Mouse (Mus musculus): ENCODE results near the gene Ptcd2. TPM values are rescaled to one million over a fixed set of nuclear protein-coding genes. Genes with fewer than 3 reads are reported as not detected.

Ptcd2 gene
- polyA plus RNA-seq, 1 experiment from 2014 or later: 52.9 TPM

- Histone ChIP-seq H3K4me1 (peaks cover 22% of the 10 kb centered on the region), H3K27me3 (replicated peaks; ENCODE audit: low read depth, poor library complexity, severe bottlenecking) (no peaks in the 10 kb centered on the region), H3K9me3 (no peaks in the 10 kb centered on the region), H3K36me3 (replicated peaks) (peaks cover 22% of the 10 kb centered on the region), H3K27ac (replicated peaks) (peak overlapping the region; percentile 19; the same call in 1 of the 2 replicates), H3K4me3 (no peak overlapping the region)
- WGBS: 46% methylated on average over 4 of the region's 4 CpGs
- peak; percentile 33 for DNase-seq (ENCODE audit: low spot score)
Measured at GRCm38 (mm10) chr13:99374191-99374590, 29.7 kb upstream of the Ptcd2 start.

GRCm38 (mm10) chr13:99373684-99374083, 29.2 kb upstream of the Ptcd2 start:
- Histone ChIP-seq H3K4me3 (no peak overlapping the region), H3K27me3 (replicated peaks; ENCODE audit: low read depth, poor library complexity, severe bottlenecking) (no peaks in the 10 kb centered on the region), H3K4me1 (peaks cover 22% of the 10 kb centered on the region), H3K9me3 (no peaks in the 10 kb centered on the region), H3K27ac (replicated peaks) (peak overlapping the region; percentile 19; the same call in 1 of the 2 replicates), H3K36me3 (replicated peaks) (peaks cover 27% of the 10 kb centered on the region)
- DNase-seq (ENCODE audit: low spot score): no peak
- 84% methylated on average over 7 of the region's 7 CpGs for WGBS

GRCm38 (mm10) chr13:99371285-99371684, 26.8 kb upstream of the Ptcd2 start:
- Histone ChIP-seq H3K36me3 (replicated peaks) (peaks cover 45% of the 10 kb centered on the region), H3K4me3 (no peak overlapping the region), H3K27me3 (replicated peaks; ENCODE audit: low read depth, poor library complexity, severe bottlenecking) (no peaks in the 10 kb centered on the region), H3K27ac (replicated peaks) (no peak overlapping the region), H3K9me3 (no peaks in the 10 kb centered on the region), H3K4me1 (peaks cover 20% of the 10 kb centered on the region)
- DNase-seq (ENCODE audit: low spot score): no peak
- 95% methylated on average over 5 of the region's 5 CpGs for WGBS

GRCm38 (mm10) chr13:99369103-99369502, 24.6 kb upstream of the Ptcd2 start:
- WGBS: 86% methylated on average over 12 of the region's 12 CpGs
- Histone ChIP-seq H3K27ac (replicated peaks) (no peak overlapping the region), H3K4me1 (peaks cover 9% of the 10 kb centered on the region), H3K36me3 (replicated peaks) (peaks cover 67% of the 10 kb centered on the region), H3K4me3 (no peak overlapping the region), H3K27me3 (replicated peaks; ENCODE audit: low read depth, poor library complexity, severe bottlenecking) (no peaks in the 10 kb centered on the region), H3K9me3 (no peaks in the 10 kb centered on the region)
- no peak for DNase-seq (ENCODE audit: low spot score)

- DNase-seq (ENCODE audit: low spot score): no peak
- no peaks in the 10 kb centered on the region for H3K4me1 ChIP-seq
- no peak overlapping the region for H3K27ac ChIP-seq (replicated peaks)
- 91% methylated on average over 12 of the region's 12 CpGs for WGBS
- no peaks in the 10 kb centered on the region for H3K9me3 ChIP-seq
- H3K36me3 ChIP-seq (replicated peaks): peaks cover 82% of the 10 kb centered on the region
- no peaks in the 10 kb centered on the region for H3K27me3 ChIP-seq (replicated peaks; ENCODE audit: low read depth, poor library complexity, severe bottlenecking)
- H3K4me3 ChIP-seq: no peak overlapping the region
Measured at GRCm38 (mm10) chr13:99367554-99368174, 23.2 kb upstream of the Ptcd2 start.

GRCm38 (mm10) chr13:99366422-99367175, 22.1 kb upstream of the Ptcd2 start:
- WGBS: 90% methylated on average over 5 of the region's 5 CpGs
- no peak for DNase-seq (ENCODE audit: low spot score)
- Histone ChIP-seq H3K9me3 (no peaks in the 10 kb centered on the region), H3K27me3 (replicated peaks; ENCODE audit: low read depth, poor library complexity, severe bottlenecking) (no peaks in the 10 kb centered on the region), H3K36me3 (replicated peaks) (peaks cover 89% of the 10 kb centered on the region), H3K27ac (replicated peaks) (no peak overlapping the region), H3K4me1 (no peaks in the 10 kb centered on the region), H3K4me3 (no peak overlapping the region)

DNA sequence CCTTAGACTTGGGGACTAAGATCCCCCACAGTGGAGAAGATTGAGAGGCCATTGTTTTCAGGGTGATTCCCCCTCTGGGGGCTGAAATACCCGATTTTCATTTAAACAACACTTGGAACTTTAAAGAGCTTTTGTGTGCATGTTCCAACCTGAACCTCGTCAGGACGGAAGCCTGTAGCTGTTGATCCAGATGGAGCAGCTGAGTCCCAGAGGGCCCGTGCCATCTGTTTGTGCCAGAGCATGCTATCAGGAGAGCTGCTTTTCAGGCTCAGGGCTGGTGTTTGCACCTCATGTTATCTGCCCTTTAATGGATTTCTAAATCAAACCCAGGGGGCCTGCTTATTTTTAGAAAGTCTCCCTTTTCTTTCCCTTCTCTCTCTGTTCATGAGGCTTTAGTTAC, 19.4 kb upstream of the Ptcd2 start:
- Histone ChIP-seq H3K9me3 (no peaks in the 10 kb centered on the region), H3K27ac (replicated peaks) (no peak overlapping the region), H3K36me3 (replicated peaks) (peaks cover 96% of the 10 kb centered on the region), H3K27me3 (replicated peaks; ENCODE audit: low read depth, poor library complexity, severe bottlenecking) (no peaks in the 10 kb centered on the region), H3K4me1 (no peaks in the 10 kb centered on the region), H3K4me3 (no peak overlapping the region)
- 60% methylated on average over 4 of the region's 4 CpGs for WGBS
- no peak for DNase-seq (ENCODE audit: low spot score)

- Histone ChIP-seq H3K4me1 (peaks cover under 1% of the 10 kb centered on the region; the same call in 1 of the 2 replicates), H3K36me3 (replicated peaks) (peaks cover 79% of the 10 kb centered on the region), H3K4me3 (no peak overlapping the region), H3K27ac (replicated peaks) (no peak overlapping the region), H3K27me3 (replicated peaks; ENCODE audit: low read depth, poor library complexity, severe bottlenecking) (no peaks in the 10 kb centered on the region), H3K9me3 (no peaks in the 10 kb centered on the region)
- WGBS: 93% methylated on average over 14 of the region's 14 CpGs
- no peak for DNase-seq (ENCODE audit: low spot score)
Measured at GRCm38 (mm10) chr13:99358921-99359320, 14.4 kb upstream of the Ptcd2 start.

DNA sequence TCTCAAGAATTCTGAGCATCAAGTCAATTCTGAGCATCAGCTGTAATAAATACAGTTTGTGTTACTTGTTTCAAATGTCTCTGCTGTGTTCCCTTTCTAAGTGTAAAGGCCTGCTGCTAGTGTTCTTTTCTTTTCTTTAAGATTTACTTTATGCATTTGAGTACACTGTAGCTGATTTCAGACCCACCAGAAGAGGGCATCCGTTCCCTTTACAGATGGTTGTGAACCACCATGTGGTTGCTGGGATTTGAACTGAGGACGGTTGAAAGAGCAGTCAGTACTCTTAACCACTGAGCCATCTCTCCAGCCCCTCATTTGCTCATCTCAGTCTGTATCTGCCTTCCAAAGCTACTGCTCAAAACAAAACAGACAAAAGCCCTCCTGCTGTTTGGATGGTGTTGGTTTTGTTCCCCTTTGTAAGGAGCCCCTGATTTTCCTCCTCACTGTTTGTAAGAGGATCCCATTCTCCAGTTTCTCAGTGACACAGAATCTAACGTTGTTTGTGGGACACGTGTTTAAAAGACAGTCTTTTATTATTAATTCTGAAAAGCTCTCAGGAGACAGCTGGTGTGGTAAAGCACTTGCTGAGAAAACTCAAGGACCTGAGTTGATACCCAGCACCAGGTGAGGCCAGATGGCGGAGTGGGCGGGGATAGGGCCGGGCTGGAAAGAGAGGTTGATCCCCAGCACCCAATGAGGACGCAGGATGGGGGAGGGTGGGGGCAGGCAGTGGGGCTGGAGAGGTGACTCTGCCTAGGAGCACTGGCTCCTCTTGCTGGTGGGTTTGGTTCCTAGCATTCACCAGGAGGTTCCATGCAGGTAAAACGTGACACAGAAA, 12.1 kb upstream of the Ptcd2 start:
- H3K9me3 ChIP-seq: no peaks in the 10 kb centered on the region
- no peak overlapping the region for H3K27ac ChIP-seq (replicated peaks)
- H3K27me3 ChIP-seq (replicated peaks; ENCODE audit: low read depth, poor library complexity, severe bottlenecking): no peaks in the 10 kb centered on the region
- WGBS: 38% methylated on average over 9 of the region's 9 CpGs
- peaks cover 9% of the 10 kb centered on the region; the same call in 1 of the 2 replicates for H3K4me1 ChIP-seq
- H3K4me3 ChIP-seq: no peak overlapping the region
- H3K36me3 ChIP-seq (replicated peaks): peaks cover 60% of the 10 kb centered on the region
- peak; percentile 32 for DNase-seq (ENCODE audit: low spot score)

GRCm38 (mm10) chr13:99355861-99356260, 11.4 kb upstream of the Ptcd2 start:
- Histone ChIP-seq H3K27me3 (replicated peaks; ENCODE audit: low read depth, poor library complexity, severe bottlenecking) (no peaks in the 10 kb centered on the region), H3K4me3 (no peak overlapping the region), H3K27ac (replicated peaks) (no peak overlapping the region), H3K9me3 (no peaks in the 10 kb centered on the region), H3K36me3 (replicated peaks) (peaks cover 60% of the 10 kb centered on the region), H3K4me1 (peaks cover 9% of the 10 kb centered on the region; the same call in 1 of the 2 replicates)
- 90% methylated on average over 7 of the region's 7 CpGs for WGBS
- DNase-seq (ENCODE audit: low spot score): no peak

- H3K27ac ChIP-seq (replicated peaks): no peak overlapping the region
- no peak overlapping the region for H3K4me3 ChIP-seq
- H3K36me3 ChIP-seq (replicated peaks): peaks cover 62% of the 10 kb centered on the region
- peaks cover 9% of the 10 kb centered on the region; the same call in 1 of the 2 replicates for H3K4me1 ChIP-seq
- 92% methylated on average over 6 of the region's 6 CpGs for WGBS
- no peaks in the 10 kb centered on the region for H3K9me3 ChIP-seq
- no peak for DNase-seq (ENCODE audit: low spot score)
- no peaks in the 10 kb centered on the region for H3K27me3 ChIP-seq (replicated peaks; ENCODE audit: low read depth, poor library complexity, severe bottlenecking)
Measured at GRCm38 (mm10) chr13:99355072-99355471, 10.6 kb upstream of the Ptcd2 start.

GRCm38 (mm10) chr13:99353490-99353851, 9.0 kb upstream of the Ptcd2 start:
- Histone ChIP-seq H3K4me3 (peak overlapping the region; percentile 56), H3K27ac (replicated peaks) (peak overlapping the region; percentile 84), H3K4me1 (peaks cover 9% of the 10 kb centered on the region; the same call in 1 of the 2 replicates), H3K36me3 (replicated peaks) (peaks cover 61% of the 10 kb centered on the region), H3K27me3 (replicated peaks; ENCODE audit: low read depth, poor library complexity, severe bottlenecking) (no peaks in the 10 kb centered on the region), H3K9me3 (no peaks in the 10 kb centered on the region)
- 23% methylated on average over 7 of the region's 7 CpGs for WGBS
- DNase-seq (ENCODE audit: low spot score): no peak

Measured in embryonic facial prominence, embryonic 10.5 days (tissue).